Mouse (Mus musculus): Measurements from ENCODE around the gene Agpat3.

The Agpat3 gene

DNA sequence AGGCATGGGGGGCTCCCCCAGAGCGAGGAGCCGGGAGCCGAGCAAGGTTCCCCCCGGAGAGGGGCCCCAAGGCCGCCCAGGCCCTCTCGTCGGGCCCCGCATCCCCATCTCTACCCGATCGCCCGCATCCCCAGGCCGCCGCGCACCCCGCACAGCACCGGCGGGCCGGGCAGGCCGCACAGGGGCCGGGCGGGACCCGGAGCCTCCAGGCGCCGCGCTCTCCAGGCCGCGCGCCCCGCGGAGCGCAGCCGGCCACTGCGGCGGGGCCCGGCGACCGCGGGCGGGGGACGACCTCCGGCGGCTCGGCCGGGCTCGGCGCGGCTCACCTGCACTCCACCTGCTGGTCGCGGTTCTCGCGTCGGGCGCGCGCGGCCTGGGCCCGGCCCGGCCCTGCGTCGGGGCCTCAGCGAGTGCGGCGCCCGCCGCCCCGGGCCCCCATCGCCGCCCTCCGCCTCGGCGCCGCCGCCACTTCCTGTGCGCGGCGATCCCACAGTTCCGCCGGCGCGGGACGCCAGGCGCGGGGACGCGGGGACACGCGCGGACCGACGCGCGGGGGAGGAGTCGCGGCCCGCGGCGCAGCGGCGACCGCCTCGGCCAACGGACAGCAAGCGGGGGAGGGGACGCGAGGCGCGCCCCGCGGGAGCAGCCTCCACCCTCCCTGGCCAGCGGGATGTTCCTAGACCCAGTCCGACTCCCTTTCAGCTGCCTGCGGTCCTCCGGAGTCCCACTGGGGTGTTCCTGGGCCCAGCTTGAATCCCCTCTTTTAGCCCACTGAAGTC is at the start of gene Agpat3:
Agpat3 (minus strand) TSS at position 603 of the 779 bp plus-strand sequence.
- DNase-seq: peak; percentile 72

GRCm38 (mm10) chr10:78401127-78401526 is 48.8 kb upstream of the Agpat3 start:
- no peak for DNase-seq

DNA sequence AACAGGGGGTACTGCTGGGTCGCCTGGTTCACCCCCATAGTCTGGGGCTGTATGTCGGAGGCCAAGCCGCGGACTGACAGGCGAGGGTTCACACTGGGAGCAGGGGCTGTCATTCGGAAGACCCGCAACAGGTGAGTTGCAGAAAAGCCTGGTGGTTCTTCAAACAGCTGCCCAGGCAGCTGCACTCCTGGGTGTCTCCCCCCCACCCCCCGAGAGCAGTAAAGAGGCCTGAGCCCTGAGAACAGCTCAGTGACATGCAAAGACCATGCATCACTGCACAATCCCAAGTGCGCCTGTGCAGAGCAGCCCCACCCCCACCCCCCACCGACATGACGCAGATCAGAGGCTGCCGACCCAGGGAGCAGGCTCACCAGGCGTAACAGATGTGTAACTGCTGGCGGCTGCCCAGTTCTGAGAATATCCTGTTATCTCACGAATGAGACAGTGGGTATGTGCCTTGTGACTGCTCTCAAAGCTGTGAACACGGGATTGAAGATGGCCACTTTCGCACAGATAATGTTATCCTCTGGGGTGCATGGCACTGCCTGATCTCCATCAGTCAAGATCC is 46.9 kb upstream of the Agpat3 start:
- peak; percentile 51 for DNase-seq

- DNase-seq: no peak
Observed at GRCm38 (mm10) chr10:78396625-78396885, 44.3 kb upstream of the Agpat3 start.

- DNase-seq: peak; percentile 93
Observed at GRCm38 (mm10) chr10:78395819-78396624, 43.7 kb upstream of the Agpat3 start.

DNA sequence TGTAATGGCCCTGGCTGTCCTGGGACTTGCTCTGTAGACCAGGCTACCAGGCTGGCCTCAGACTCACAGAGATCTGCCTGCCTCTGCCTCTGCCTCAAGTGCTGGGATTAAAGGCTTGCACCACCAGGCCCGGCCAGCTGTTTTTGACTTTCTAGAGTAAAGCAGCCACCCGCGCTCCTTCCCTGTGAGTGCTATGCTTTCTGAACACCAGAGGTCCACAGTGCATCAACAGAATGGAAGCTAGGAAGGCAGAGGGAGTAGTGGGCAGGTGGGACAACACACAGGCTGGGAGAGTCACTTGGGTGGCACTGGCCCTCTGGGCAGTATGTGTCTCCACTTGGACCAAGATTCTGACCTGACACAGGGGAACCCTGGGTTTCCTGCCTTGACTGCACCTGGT is 43.1 kb upstream of the Agpat3 start:
- no peak for DNase-seq

DNA sequence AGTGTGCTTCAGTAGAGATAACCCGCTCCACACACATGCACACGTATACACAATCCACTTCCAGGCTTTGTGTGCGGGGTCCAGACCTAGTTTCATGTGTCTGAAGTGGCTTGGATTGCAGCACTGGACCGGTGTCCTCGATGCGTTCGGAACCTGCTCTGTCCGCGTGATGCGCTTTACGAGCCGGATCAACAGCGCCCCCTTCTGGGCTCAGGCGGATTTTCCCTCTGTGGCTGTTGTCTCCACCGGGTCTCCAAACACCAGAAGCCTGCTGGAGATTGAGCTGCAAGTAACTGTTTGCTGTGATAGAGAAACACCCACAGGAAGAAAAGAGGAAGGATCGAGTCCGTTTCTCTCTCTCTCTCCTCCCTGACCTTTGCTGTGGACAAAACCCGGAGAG is 39.8 kb upstream of the Agpat3 start:
- peak; percentile 80 for DNase-seq

DNA sequence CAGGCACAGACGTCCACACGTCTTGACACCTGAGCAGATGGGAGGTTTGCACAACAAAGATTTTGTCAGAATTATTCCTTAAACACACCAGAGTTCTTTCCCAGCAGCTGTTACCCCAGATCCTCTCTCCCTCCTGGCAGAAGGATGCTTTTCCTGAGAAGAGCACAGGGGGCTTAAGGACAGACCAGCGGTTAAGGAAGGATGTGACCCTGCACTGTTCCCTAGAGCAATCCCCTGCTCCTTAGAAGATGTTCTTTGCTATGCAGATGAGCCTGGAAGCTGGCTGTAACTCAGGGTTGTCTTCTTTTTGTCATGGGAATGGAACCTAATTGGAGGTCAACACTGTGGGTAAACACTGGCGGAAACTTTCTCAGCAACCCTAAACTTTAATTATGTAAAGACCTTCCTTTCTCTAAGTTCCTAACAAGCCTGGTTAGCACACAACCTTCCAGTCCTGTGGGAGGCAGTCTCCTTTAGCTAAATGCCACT is 38.7 kb upstream of the Agpat3 start:
- DNase-seq: no peak

- peak; percentile 25 for DNase-seq
Observed at GRCm38 (mm10) chr10:78388216-78388980, 36.1 kb upstream of the Agpat3 start.

DNA sequence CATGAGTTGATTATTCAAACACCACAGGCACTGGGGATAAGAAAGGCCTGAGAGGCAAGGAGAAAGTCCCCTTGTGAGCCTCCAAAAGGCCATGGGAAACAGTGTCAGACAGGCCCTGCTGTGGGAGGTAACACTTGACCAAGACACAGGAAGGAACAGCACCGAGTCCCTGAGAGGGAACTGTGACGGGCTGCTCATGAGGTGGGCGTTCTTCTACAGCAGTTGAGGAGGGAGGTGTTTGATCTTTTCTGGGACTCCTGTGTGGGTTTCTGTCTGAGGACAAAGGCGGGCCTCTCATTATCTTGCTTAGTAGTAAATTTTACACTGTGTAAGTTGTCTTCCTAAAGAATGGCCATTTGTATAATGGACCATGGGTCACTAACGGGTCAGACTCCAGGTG is 33.2 kb upstream of the Agpat3 start:
- DNase-seq: peak; percentile 50

GRCm38 (mm10) chr10:78383567-78383966 is 31.3 kb upstream of the Agpat3 start:
- no peak for DNase-seq

DNA sequence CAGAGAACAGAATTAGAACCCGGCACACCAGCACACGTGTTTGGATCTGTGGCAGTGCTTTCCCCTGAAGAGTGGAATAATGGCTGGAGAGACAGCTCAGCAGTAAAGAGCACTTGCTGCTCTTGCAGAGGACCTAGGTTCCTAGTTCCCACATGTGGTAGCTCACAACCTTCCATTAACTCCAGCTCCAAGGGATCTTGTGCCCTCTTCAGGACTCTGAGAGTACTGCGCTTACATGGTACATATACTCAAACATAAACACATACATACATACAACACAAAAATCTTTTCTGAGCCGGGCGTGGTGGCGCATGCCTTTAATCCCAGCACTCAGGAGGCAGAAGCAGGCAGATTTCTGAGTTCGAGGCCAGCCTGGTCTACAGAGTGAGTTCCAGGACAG is 26.2 kb upstream of the Agpat3 start:
- DNase-seq: no peak

- peak; percentile 50 for DNase-seq
Observed at GRCm38 (mm10) chr10:78372681-78373668, 20.7 kb upstream of the Agpat3 start.

- DNase-seq: no peak
Observed at GRCm38 (mm10) chr10:78371746-78372145, 19.5 kb upstream of the Agpat3 start.

DNA sequence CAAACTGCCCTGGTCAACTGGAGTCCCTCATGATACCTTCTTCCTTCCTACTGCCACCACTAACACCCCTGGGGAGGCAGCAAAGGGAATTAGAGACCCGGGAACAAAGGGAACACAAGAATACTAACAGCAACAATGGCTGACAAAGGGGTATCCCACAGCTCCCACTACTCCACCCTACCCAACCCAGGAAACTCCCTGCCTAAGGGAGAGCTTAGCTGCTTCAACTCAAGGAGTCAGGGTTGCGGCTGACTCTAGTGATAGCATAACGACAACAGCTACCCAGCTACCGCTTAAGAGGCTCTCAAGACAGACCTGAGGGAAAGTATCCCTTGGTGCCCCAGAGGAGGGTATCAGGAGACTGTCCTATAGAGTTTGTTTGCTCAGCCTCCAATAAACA is 15.3 kb upstream of the Agpat3 start:
- DNase-seq: no peak

- no peak for DNase-seq
Observed at GRCm38 (mm10) chr10:78366851-78367312, 14.6 kb upstream of the Agpat3 start.

- no peak for DNase-seq
Observed at GRCm38 (mm10) chr10:78366195-78366834, 14.0 kb upstream of the Agpat3 start.

GRCm38 (mm10) chr10:78365555-78365954 is 13.3 kb upstream of the Agpat3 start:
- no peak for DNase-seq

DNA sequence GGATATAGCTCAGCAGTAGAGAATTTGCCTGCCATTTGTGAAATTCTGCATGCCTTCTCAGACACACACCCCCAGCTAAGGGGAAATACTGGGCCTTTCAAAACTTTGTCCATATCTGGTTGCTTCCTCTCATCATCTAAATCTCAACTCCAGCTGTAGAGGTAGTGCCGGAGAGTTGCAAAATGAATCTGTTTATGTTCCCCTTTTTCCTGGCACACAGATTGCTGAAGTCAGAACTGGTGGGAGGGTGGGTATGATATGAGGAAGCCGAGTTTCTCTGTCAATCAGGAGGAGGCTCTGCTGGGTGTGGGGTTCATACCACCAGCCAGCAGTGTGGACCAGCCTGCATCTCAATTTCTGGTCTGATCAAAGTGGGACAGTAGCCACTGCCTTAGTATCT is 11.8 kb upstream of the Agpat3 start:
- no peak for DNase-seq

GRCm38 (mm10) chr10:78363366-78363765 is 11.1 kb upstream of the Agpat3 start:
- DNase-seq: no peak

- no peak for DNase-seq
Observed at GRCm38 (mm10) chr10:78361951-78362350, 9.7 kb upstream of the Agpat3 start.

All from thymus, postnatal 14 days (tissue).